15 mouse cellular contexts compared by ENCODE assay signal in genomic region chr7:76127641-76128111, GRCm38 (mm10).
DNase-seq lines count a peak whose midpoint lies in the region; ATAC-seq lines count a peak whose summit lies in the region.
"Had no signal": no experiment of that assay in that cellular context is flagged by ENCODE, and none has a peak within 500 bp of the region (broad histone marks: within the 10 kb centered on the region; RNA-seq: fewer than 3 reads in every experiment).

No protein-coding gene starts in this region.

- H3K4me3 ChIP-seq in midbrain, embryonic 15.5 days, result no peak overlapping the region
- H3K4me3 ChIP-seq: heart, embryonic 13.5 days; hindbrain, embryonic 13.5 days; liver, embryonic 13.5 days had no signal

- H3K4me1 ChIP-seq in midbrain, embryonic 15.5 days, result no peaks in the 10 kb centered on the region
- H3K4me1 ChIP-seq: heart, embryonic 13.5 days; hindbrain, embryonic 13.5 days; liver, embryonic 13.5 days had no signal

- DNase-seq in urinary bladder, adult 18-20 months (ENCODE audit: low spot score in 2 of 2), result peak; percentile 11 to 50
- no peak for DNase-seq in urinary bladder, adult 2 months (ENCODE audit: low spot score)
- DNase-seq in frontal cortex, postnatal 25 days (ENCODE audit: low spot score in 2 of 2), result peak; percentile 10 to 28
- DNase-seq in layer of hippocampus, postnatal 36 days, result peak; percentile 77 to 82
- DNase-seq in right cerebral cortex, postnatal 36 days (ENCODE audit: low spot score in 2 of 2), result peak; percentile 64 to 68
- DNase-seq in kidney, postnatal 14 days, result no peak
- DNase-seq in kidney, adult 8-10 months, result no peak
- DNase-seq: kidney, postnatal 4 days; liver, embryonic 13.5 days; thymus, postnatal 25 days had no signal

- H3K9me3 ChIP-seq in midbrain, embryonic 15.5 days, result no peaks in the 10 kb centered on the region
- H3K9me3 ChIP-seq: heart, embryonic 13.5 days; hindbrain, embryonic 13.5 days; liver, embryonic 13.5 days had no signal

- no peaks in the 10 kb centered on the region for H3K27me3 ChIP-seq in midbrain, embryonic 15.5 days (replicated peaks)
- H3K27me3 ChIP-seq: heart, embryonic 13.5 days; hindbrain, embryonic 13.5 days; liver, embryonic 13.5 days had no signal

- H3K4me2 ChIP-seq in midbrain, embryonic 15.5 days, result no peak overlapping the region
- H3K4me2 ChIP-seq: heart, embryonic 13.5 days; hindbrain, embryonic 13.5 days; liver, embryonic 13.5 days had no signal

- H3K36me3 ChIP-seq in midbrain, embryonic 15.5 days (replicated peaks), result no peaks in the 10 kb centered on the region
- H3K36me3 ChIP-seq: heart, embryonic 13.5 days; hindbrain, embryonic 13.5 days; liver, embryonic 13.5 days had no signal

- no peak overlapping the region for H3K27ac ChIP-seq in midbrain, embryonic 15.5 days
- H3K27ac ChIP-seq: heart, embryonic 13.5 days; hindbrain, embryonic 13.5 days; liver, embryonic 13.5 days; macrophage had no signal

- 69% methylated on average over 2 of the region's 2 CpGs for WGBS in midbrain, embryonic 15.5 days

- ATAC-seq in midbrain, embryonic 15.5 days (replicated peaks), result no peak
- ATAC-seq: forebrain, embryonic 16.5 days had no signal

- no peak overlapping the region for H3K9ac ChIP-seq in midbrain, embryonic 15.5 days
- H3K9ac ChIP-seq: heart, embryonic 13.5 days; hindbrain, embryonic 13.5 days; liver, embryonic 13.5 days had no signal

Comparison
In these comparisons a context has a peak if more than half of its experiments do, and no peak if none do; other contexts are left out.
1. DNase-seq: peak in urinary bladder, adult 18-20 months (2 of 2), frontal cortex, postnatal 25 days (2 of 2), layer of hippocampus, postnatal 36 days (2 of 2) and right cerebral cortex, postnatal 36 days (2 of 2); none in urinary bladder, adult 2 months (single experiment), kidney, postnatal 14 days (single experiment) and kidney, adult 8-10 months (0 of 2).